Mouse (Mus musculus): ENCODE data around the gene Zfp428. TPM values are rescaled to one million over a fixed set of nuclear protein-coding genes. Genes with fewer than 3 reads are reported as not detected.
A peak's percentile ranks its signal among the peaks of the same experiment; 100 is the strongest.

Zfp428 gene
- polyA plus RNA-seq, 1 experiment = 68.5 TPM

DNA sequence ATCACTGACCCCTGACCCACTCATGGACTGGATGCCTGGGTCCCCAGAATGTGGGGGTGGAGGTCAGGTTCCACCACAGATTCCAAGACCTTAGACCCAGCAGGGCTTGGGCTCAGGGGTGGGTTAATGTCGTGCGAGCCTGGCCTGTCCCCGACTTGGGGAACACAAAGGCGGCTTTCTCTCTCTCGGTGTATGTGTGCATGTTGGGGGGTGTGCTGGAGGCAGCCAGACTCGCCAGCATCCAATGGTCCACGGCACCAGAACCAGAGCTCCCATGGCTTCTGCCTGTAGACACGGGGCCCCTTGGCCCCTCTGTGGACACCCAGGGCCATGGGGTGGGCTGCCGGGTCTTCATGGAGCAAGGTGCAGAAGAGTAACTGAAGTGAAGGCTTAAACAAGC is 21.3 kb upstream of the Zfp428 start:
- DNase-seq = peak in 1 of 2 experiments; percentile 31
- Histone ChIP-seq H3K27ac (ENCODE audit: insufficient read depth, low read length) (peak overlapping the region; percentile 79; the same call in 1 of the 2 replicates), H3K4me3 (replicated peaks; ENCODE audit: insufficient read depth, low read depth, low read length) (no peak overlapping the region), H3K27me3 (ENCODE audit: control insufficient read depth, insufficient read depth, low read length) (no peaks in the 10 kb centered on the region), H3K4me1 (ENCODE audit: control insufficient read depth, insufficient read depth, low read length) (peaks cover 24% of the 10 kb centered on the region)
- TF ChIP-seq POLR2A (IDR thresholded peaks at IDR 0.05; ENCODE audit: borderline replicate concordance, insufficient read depth, low read length) (no peak), CTCF (IDR thresholded peaks at IDR 0.05; ENCODE audit: borderline replicate concordance, insufficient read depth, low read depth, low read length) (no peak)
- 57% methylated on average over 9 of the region's 9 CpGs for WGBS

DNA sequence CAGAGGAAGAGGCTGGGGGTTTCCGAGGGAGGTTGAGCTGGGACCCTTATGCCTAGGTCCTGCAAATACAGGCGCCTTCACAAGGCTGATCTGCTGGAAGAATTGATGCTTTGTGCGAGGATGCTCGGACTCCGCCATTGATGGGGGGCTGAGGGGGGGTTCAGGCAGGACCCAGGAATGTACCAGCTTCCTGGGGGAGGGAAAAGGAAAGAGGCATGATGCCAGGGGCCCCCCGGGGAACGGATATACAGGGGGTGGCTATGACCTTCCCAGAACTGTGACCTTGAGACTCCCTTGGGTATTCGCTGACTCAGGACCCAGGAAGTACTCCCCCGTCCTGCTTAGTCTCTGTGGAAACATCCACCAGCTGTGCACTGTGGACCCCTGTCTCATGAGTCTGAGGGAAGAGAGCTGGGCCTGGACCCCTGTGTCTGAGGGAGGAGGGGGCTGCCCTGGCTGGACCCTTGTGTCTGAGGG is 20.1 kb upstream of the Zfp428 start:
- WGBS = 48% methylated on average over 9 of the region's 9 CpGs
- peak in 1 of 2 experiments; percentile 28 for DNase-seq
- peaks cover 26% of the 10 kb centered on the region for H3K4me1 ChIP-seq (ENCODE audit: control insufficient read depth, insufficient read depth, low read length)
- peak overlapping the region; percentile 79 for H3K27ac ChIP-seq (ENCODE audit: insufficient read depth, low read length)
- no peak for TF ChIP-seq CTCF (IDR thresholded peaks at IDR 0.05; ENCODE audit: borderline replicate concordance, insufficient read depth, low read depth, low read length)
- TF ChIP-seq POLR2A (IDR thresholded peaks at IDR 0.05; ENCODE audit: borderline replicate concordance, insufficient read depth, low read length) = no peak
- H3K27me3 ChIP-seq (ENCODE audit: control insufficient read depth, insufficient read depth, low read length) = no peaks in the 10 kb centered on the region
- no peak overlapping the region for H3K4me3 ChIP-seq (replicated peaks; ENCODE audit: insufficient read depth, low read depth, low read length)

DNA sequence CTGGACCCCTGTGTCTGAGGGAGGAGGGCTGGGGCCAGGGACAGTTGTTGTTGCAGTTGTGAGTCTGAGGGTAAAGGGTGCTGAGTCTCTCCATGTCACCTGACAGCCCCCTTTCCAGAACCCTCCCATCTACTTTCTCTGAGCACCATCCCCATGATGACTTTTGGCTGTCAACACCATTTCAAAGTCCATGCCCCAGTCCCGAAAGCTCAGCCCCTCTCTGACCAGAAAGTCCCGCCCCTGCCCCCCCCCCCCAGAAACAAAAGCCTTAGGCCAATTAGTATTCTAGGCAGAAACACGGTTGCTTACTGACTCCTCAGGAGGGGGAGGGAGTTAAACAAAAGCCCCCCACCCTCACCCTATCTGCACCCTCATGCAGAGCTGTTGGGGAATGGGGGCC is 19.4 kb upstream of the Zfp428 start:
- H3K27ac ChIP-seq (ENCODE audit: insufficient read depth, low read length) = peak overlapping the region; percentile 79
- WGBS = 31% methylated on average over 3 of the region's 3 CpGs
- DNase-seq = no peak
- TF ChIP-seq CTCF (IDR thresholded peaks at IDR 0.05; ENCODE audit: borderline replicate concordance, insufficient read depth, low read depth, low read length) (no peak), POLR2A (IDR thresholded peaks at IDR 0.05; ENCODE audit: borderline replicate concordance, insufficient read depth, low read length) (no peak)
- peaks cover 26% of the 10 kb centered on the region for H3K4me1 ChIP-seq (ENCODE audit: control insufficient read depth, insufficient read depth, low read length)
- H3K27me3 ChIP-seq (ENCODE audit: control insufficient read depth, insufficient read depth, low read length) = no peaks in the 10 kb centered on the region
- H3K4me3 ChIP-seq (replicated peaks; ENCODE audit: insufficient read depth, low read depth, low read length) = no peak overlapping the region

DNA sequence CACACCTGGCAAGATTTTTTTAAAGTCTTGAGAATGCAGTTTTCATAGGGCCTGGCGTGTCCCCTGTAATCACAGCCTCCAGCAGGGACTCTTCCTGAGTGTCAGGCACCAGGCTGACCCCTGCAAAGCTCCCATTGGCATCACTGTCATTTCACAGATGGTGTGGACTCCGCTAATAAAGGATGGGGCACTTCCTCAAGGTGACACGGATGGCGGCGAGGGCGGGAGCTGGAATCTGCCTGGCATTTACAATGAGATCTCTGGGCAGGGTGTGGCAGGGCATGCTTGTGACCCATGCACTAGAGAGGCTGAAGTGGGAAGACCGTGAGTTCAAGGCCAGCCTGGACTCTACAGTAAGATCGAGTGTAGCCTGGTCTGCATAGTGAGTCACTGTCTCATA is 18.5 kb upstream of the Zfp428 start:
- Histone ChIP-seq H3K27me3 (ENCODE audit: control insufficient read depth, insufficient read depth, low read length) (no peaks in the 10 kb centered on the region), H3K4me3 (replicated peaks; ENCODE audit: insufficient read depth, low read depth, low read length) (no peak overlapping the region), H3K27ac (ENCODE audit: insufficient read depth, low read length) (peak overlapping the region; percentile 64), H3K4me1 (ENCODE audit: control insufficient read depth, insufficient read depth, low read length) (peaks cover 26% of the 10 kb centered on the region)
- peak in 1 of 2 experiments; percentile 69 for DNase-seq
- TF ChIP-seq CTCF (IDR thresholded peaks at IDR 0.05; ENCODE audit: borderline replicate concordance, insufficient read depth, low read depth, low read length) = no peak
- no peak for TF ChIP-seq POLR2A (IDR thresholded peaks at IDR 0.05; ENCODE audit: borderline replicate concordance, insufficient read depth, low read length)
- WGBS = 10% methylated on average over 8 of the region's 8 CpGs

DNA sequence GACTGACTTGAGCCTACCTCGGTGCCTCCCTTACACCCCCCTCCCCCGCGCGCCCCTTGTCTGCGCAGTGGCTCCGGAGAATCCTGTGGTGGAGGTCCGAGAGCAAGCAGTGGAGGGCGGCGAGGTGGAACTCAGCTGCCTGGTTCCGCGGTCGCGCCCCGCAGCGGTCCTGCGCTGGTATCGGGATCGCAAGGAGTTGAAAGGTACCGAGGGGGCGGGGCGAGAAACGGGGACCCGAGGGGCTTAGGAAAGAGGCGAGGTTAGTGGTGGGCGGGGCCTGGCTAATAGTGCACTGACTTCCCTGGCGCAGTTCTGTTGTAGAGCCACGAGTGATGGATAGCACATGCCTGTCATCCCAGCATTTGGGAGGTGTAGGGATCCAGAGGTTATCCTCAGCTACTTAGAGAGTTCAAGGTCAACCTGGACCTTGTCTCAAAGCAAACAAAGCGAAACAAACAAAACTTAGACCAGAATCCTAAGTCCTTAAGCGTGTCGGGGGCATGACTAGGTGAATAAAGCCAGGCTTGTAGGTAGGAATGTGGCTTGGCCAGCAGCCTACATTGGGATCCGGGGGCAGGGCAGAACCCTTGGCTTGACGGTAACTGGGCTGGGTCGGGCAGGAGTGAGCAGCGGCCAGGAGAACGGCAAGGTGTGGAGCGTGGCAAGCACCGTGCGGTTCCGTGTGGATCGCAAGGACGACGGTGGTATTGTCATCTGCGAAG is 6.8 kb upstream of the Zfp428 start:
- 42% methylated on average over 43 of the region's 43 CpGs for WGBS
- DNase-seq = no peak
- Histone ChIP-seq H3K4me3 (replicated peaks; ENCODE audit: insufficient read depth, low read depth, low read length) (no peak overlapping the region), H3K27me3 (ENCODE audit: control insufficient read depth, insufficient read depth, low read length) (no peaks in the 10 kb centered on the region), H3K4me1 (ENCODE audit: control insufficient read depth, insufficient read depth, low read length) (peaks cover 5% of the 10 kb centered on the region), H3K27ac (ENCODE audit: insufficient read depth, low read length) (no peak overlapping the region)
- TF ChIP-seq CTCF (IDR thresholded peaks at IDR 0.05; ENCODE audit: borderline replicate concordance, insufficient read depth, low read depth, low read length) (no peak), POLR2A (IDR thresholded peaks at IDR 0.05; ENCODE audit: borderline replicate concordance, insufficient read depth, low read length) (no peak)

DNA sequence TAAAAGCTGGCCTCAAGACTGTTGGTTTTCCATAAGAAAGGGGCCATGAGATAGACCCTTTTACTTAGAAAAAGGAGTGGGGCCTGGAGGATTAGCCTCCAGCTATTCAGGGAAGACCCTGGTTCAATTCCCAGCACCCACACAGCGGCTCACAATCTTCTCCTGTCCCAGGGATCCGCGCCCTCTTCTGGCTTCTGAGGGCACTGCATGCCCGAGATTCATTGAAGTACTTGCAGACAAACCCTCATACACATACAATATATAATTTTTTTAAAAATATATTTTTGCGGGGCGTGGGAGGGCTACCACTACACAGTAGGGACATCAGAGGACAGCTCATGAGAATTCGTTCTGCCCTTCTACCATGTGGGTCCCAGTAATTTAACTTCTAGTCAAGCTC is 5.9 kb upstream of the Zfp428 start:
- peaks cover 11% of the 10 kb centered on the region for H3K4me1 ChIP-seq (ENCODE audit: control insufficient read depth, insufficient read depth, low read length)
- no peak for DNase-seq
- H3K4me3 ChIP-seq (replicated peaks; ENCODE audit: insufficient read depth, low read depth, low read length) = no peak overlapping the region
- WGBS = 56% methylated on average over 7 of the region's 7 CpGs
- H3K27me3 ChIP-seq (ENCODE audit: control insufficient read depth, insufficient read depth, low read length) = no peaks in the 10 kb centered on the region
- TF ChIP-seq POLR2A (IDR thresholded peaks at IDR 0.05; ENCODE audit: borderline replicate concordance, insufficient read depth, low read length) = no peak
- TF ChIP-seq CTCF (IDR thresholded peaks at IDR 0.05; ENCODE audit: borderline replicate concordance, insufficient read depth, low read depth, low read length) = peak; percentile 46; the same call in 1 of the 2 replicates
- H3K27ac ChIP-seq (ENCODE audit: insufficient read depth, low read length) = no peak overlapping the region

DNA sequence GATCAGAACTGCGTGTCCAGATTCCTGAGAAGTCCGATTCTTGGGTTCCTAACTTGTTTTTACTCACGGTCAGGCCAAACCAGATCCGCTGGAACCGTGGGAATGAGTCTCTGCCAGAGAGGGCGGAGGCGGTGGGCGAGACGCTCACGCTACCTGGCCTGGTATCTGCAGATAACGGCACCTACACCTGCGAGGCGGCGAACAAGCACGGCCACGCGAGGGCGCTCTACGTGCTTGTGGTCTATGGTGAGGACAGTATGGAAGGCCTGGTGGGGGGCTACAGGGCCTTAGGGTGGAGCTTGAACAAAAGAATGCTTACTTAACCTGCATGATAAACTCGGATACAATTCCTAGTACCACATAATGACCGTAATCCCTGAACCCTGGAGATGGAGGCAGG is 5.3 kb upstream of the Zfp428 start:
- TF ChIP-seq CTCF (IDR thresholded peaks at IDR 0.05; ENCODE audit: borderline replicate concordance, insufficient read depth, low read depth, low read length) = peak; percentile 30; the same call in 1 of the 2 replicates
- no peak for TF ChIP-seq POLR2A (IDR thresholded peaks at IDR 0.05; ENCODE audit: borderline replicate concordance, insufficient read depth, low read length)
- 65% methylated on average over 21 of the region's 21 CpGs for WGBS
- H3K27me3 ChIP-seq (ENCODE audit: control insufficient read depth, insufficient read depth, low read length) = no peaks in the 10 kb centered on the region

DNA sequence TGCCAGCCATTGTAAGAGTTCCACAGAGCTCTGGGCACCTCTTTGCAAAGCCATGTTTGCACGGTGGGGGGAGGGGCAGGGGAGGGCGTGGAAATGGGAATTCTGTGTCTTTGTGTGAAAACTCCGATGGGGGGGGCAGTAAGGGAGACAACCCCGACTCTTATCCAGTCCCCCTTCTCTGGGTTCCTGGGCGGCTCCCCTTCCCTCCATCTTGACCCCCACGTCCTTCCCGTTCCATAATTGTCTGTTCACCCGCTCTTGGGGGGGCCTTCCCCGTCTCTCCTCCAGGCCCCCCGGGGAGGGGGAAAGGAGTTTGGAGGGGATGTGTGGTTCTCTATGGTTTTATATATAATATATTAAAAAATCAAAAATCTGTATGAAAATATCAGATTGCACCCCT is 2.8 kb upstream of the Zfp428 start:
- TF ChIP-seq CTCF (IDR thresholded peaks at IDR 0.05; ENCODE audit: borderline replicate concordance, insufficient read depth, low read depth, low read length) = no peak
- TF ChIP-seq POLR2A (IDR thresholded peaks at IDR 0.05; ENCODE audit: borderline replicate concordance, insufficient read depth, low read length) = no peak
- Histone ChIP-seq H3K27me3 (ENCODE audit: control insufficient read depth, insufficient read depth, low read length) (no peaks in the 10 kb centered on the region), H3K4me1 (ENCODE audit: control insufficient read depth, insufficient read depth, low read length) (peaks cover 5% of the 10 kb centered on the region), H3K27ac (ENCODE audit: insufficient read depth, low read length) (no peak overlapping the region), H3K4me3 (replicated peaks; ENCODE audit: insufficient read depth, low read depth, low read length) (no peak overlapping the region)
- 12% methylated on average over 10 of the region's 10 CpGs for WGBS
- DNase-seq = no peak

More for the DNA sequence above, 5.3 kb upstream of the Zfp428 start:
- no peak overlapping the region for H3K27ac ChIP-seq (ENCODE audit: insufficient read depth, low read length)
- peak in 1 of 2 experiments; percentile 46 for DNase-seq
- H3K4me3 ChIP-seq (replicated peaks; ENCODE audit: insufficient read depth, low read depth, low read length) = no peak overlapping the region
- H3K4me1 ChIP-seq (ENCODE audit: control insufficient read depth, insufficient read depth, low read length) = peaks cover 10% of the 10 kb centered on the region

Data from cerebellum, adult 2 months (tissue).